Mouse (Mus musculus) testis, postnatal 10 days (tissue): Measurements from ENCODE around the gene Sh3gl1.

Experiments
- DNase-seq: peaks from one replicate; pipeline ENCODE4 v3.0.0; 2021; ENCODE audit warnings: low spot score

Sh3gl1 gene

GRCm38 (mm10) chr17:55996007-55996406, 40.4 kb downstream of the Sh3gl1 start:
- no peak for DNase-seq

GRCm38 (mm10) chr17:55990278-55990898, 46.0 kb downstream of the Sh3gl1 start:
- DNase-seq = no peak

GRCm38 (mm10) chr17:55986030-55986961, 50.1 kb downstream of the Sh3gl1 start, which contains the start of gene Fsd1:
Fsd1 (plus strand) TSS chr17:55986509.
- DNase-seq = peak; percentile 73

GRCm38 (mm10) chr17:55977301-55977700, 59.1 kb downstream of the Sh3gl1 start:
- DNase-seq = no peak

GRCm38 (mm10) chr17:55976255-55976862, 60.1 kb downstream of the Sh3gl1 start:
- peak; percentile 91 for DNase-seq

- no peak for DNase-seq
These were observed 65.0 kb downstream of the Sh3gl1 start for GRCm38 (mm10) chr17:55971453-55971852.

- peak; percentile 66 for DNase-seq
These were observed 66.2 kb downstream of the Sh3gl1 start, which contains the start of gene Shd for GRCm38 (mm10) chr17:55969966-55970891. Shd (plus strand) TSS chr17:55970467.

- no peak for DNase-seq
These were observed 66.9 kb downstream of the Sh3gl1 start for GRCm38 (mm10) chr17:55969560-55969959.

- DNase-seq = no peak
These were observed 68.2 kb downstream of the Sh3gl1 start for GRCm38 (mm10) chr17:55968210-55968609.

GRCm38 (mm10) chr17:55967186-55967585, 69.2 kb downstream of the Sh3gl1 start:
- DNase-seq = no peak
